Mouse (Mus musculus): Measurements from ENCODE around the gene Pdilt. TPM values are rescaled to one million over a fixed set of nuclear protein-coding genes. Genes with fewer than 3 reads are reported as not detected.

Pdilt gene
- total and polyA plus RNA-seq, 2 experiments from 2014 or later, result 0.07 TPM; not detected in 1

- peak; percentile 68 for DNase-seq (ENCODE audit: low spot score)
- Histone ChIP-seq H3K9me3 (ENCODE audit: low read length) (no peaks in the 10 kb centered on the region), H3K36me3 (ENCODE audit: insufficient read depth, low read length) (no peaks in the 10 kb centered on the region), H3K4me2 (ENCODE audit: low read depth, low read length, poor library complexity, severe bottlenecking) (no peak overlapping the region), H3K27ac (ENCODE audit: low read depth, low read length) (no peak overlapping the region), H3K27me3 (ENCODE audit: insufficient read depth, low read length) (no peaks in the 10 kb centered on the region), H3K4me3 (ENCODE audit: low read depth, low read length) (no peak overlapping the region), H3K4me1 (ENCODE audit: insufficient read depth, low read length) (no peaks in the 10 kb centered on the region), H3K9ac (replicated peaks; ENCODE audit: low read length, poor library complexity, severe bottlenecking) (no peak overlapping the region)
- peak; percentile 83 for TF ChIP-seq CTCF (IDR thresholded peaks at IDR 0.05)
- WGBS, result 46% methylated on average over 5 of the region's 5 CpGs
- ATAC-seq (ENCODE audit: low FRiP score), result no peak
These were observed 3.6 kb downstream of the Pdilt start for GRCm38 (mm10) chr7:119519654-119520053.

- Histone ChIP-seq H3K4me1 (ENCODE audit: insufficient read depth, low read length) (no peaks in the 10 kb centered on the region), H3K4me2 (ENCODE audit: low read depth, low read length, poor library complexity, severe bottlenecking) (no peak within 1 kb of the TSS), H3K9me3 (ENCODE audit: low read length) (no peaks in the 10 kb centered on the region), H3K36me3 (ENCODE audit: insufficient read depth, low read length) (no peaks in the 10 kb centered on the region), H3K27me3 (ENCODE audit: insufficient read depth, low read length) (no peaks in the 10 kb centered on the region), H3K4me3 (ENCODE audit: low read depth, low read length) (no peak within 1 kb of the TSS), H3K27ac (ENCODE audit: low read depth, low read length) (no peak within 1 kb of the TSS), H3K9ac (replicated peaks; ENCODE audit: low read length, poor library complexity, severe bottlenecking) (no peak within 1 kb of the TSS)
- TF ChIP-seq CTCF (IDR thresholded peaks at IDR 0.05), result no peak
- DNase-seq (ENCODE audit: low spot score), result no peak
- 71% methylated on average over 5 of the region's 5 CpGs for WGBS
- ATAC-seq (ENCODE audit: low FRiP score), result no peak
These were observed 4.1 kb downstream of the Pdilt start, which contains the start of gene Acsm5 for GRCm38 (mm10) chr7:119519163-119519562. Gene Acsm5 (plus strand): TSS chr7:119519463.

- Histone ChIP-seq H3K4me1 (ENCODE audit: insufficient read depth, low read length) (no peaks in the 10 kb centered on the region), H3K27ac (ENCODE audit: low read depth, low read length) (no peak overlapping the region), H3K4me3 (ENCODE audit: low read depth, low read length) (no peak overlapping the region), H3K9ac (replicated peaks; ENCODE audit: low read length, poor library complexity, severe bottlenecking) (no peak overlapping the region), H3K9me3 (ENCODE audit: low read length) (no peaks in the 10 kb centered on the region), H3K27me3 (ENCODE audit: insufficient read depth, low read length) (no peaks in the 10 kb centered on the region), H3K4me2 (ENCODE audit: low read depth, low read length, poor library complexity, severe bottlenecking) (no peak overlapping the region), H3K36me3 (ENCODE audit: insufficient read depth, low read length) (no peaks in the 10 kb centered on the region)
- WGBS, result 85% methylated on average over 7 of the region's 7 CpGs
- ATAC-seq (ENCODE audit: low FRiP score), result no peak
- DNase-seq (ENCODE audit: low spot score), result no peak
- no peak for TF ChIP-seq CTCF (IDR thresholded peaks at IDR 0.05)
These were observed 7.1 kb downstream of the Pdilt start for GRCm38 (mm10) chr7:119516272-119516558.

GRCm38 (mm10) chr7:119515492-119516271 is 7.6 kb downstream of the Pdilt start:
- WGBS, result 70% methylated on average over 10 of the region's 10 CpGs

GRCm38 (mm10) chr7:119513056-119513455 is 10.2 kb downstream of the Pdilt start:
- Histone ChIP-seq H3K4me1 (ENCODE audit: insufficient read depth, low read length) (no peaks in the 10 kb centered on the region), H3K27me3 (ENCODE audit: insufficient read depth, low read length) (no peaks in the 10 kb centered on the region), H3K4me2 (ENCODE audit: low read depth, low read length, poor library complexity, severe bottlenecking) (no peak overlapping the region), H3K27ac (ENCODE audit: low read depth, low read length) (no peak overlapping the region), H3K4me3 (ENCODE audit: low read depth, low read length) (no peak overlapping the region), H3K36me3 (ENCODE audit: insufficient read depth, low read length) (no peaks in the 10 kb centered on the region), H3K9ac (replicated peaks; ENCODE audit: low read length, poor library complexity, severe bottlenecking) (no peak overlapping the region), H3K9me3 (ENCODE audit: low read length) (no peaks in the 10 kb centered on the region)
- ATAC-seq (ENCODE audit: low FRiP score) (peak; percentile 27; the same call in 1 of the 2 replicates), DNase-seq (ENCODE audit: low spot score) (peak; percentile 67)
- 27% methylated on average over 7 of the region's 7 CpGs for WGBS
- TF ChIP-seq CTCF (IDR thresholded peaks at IDR 0.05), result peak; percentile 88

More at GRCm38 (mm10) chr7:119515492-119516271, 7.6 kb downstream of the Pdilt start:
- Histone ChIP-seq H3K9me3 (ENCODE audit: low read length) (no peaks in the 10 kb centered on the region), H3K27ac (ENCODE audit: low read depth, low read length) (no peak overlapping the region), H3K4me1 (ENCODE audit: insufficient read depth, low read length) (no peaks in the 10 kb centered on the region), H3K4me2 (ENCODE audit: low read depth, low read length, poor library complexity, severe bottlenecking) (no peak overlapping the region), H3K9ac (replicated peaks; ENCODE audit: low read length, poor library complexity, severe bottlenecking) (no peak overlapping the region), H3K36me3 (ENCODE audit: insufficient read depth, low read length) (no peaks in the 10 kb centered on the region), H3K4me3 (ENCODE audit: low read depth, low read length) (no peak overlapping the region), H3K27me3 (ENCODE audit: insufficient read depth, low read length) (no peaks in the 10 kb centered on the region)
- TF ChIP-seq CTCF (IDR thresholded peaks at IDR 0.05), result peak; percentile 90
- DNase-seq (ENCODE audit: low spot score), result peak; percentile 58
- ATAC-seq (ENCODE audit: low FRiP score), result peak; percentile 49; the same call in 1 of the 2 replicates

- no peaks in the 10 kb centered on the region for H3K9me3 ChIP-seq (ENCODE audit: low read length)
- H3K36me3 ChIP-seq (ENCODE audit: insufficient read depth, low read length), result no peaks in the 10 kb centered on the region
- TF ChIP-seq CTCF (IDR thresholded peaks at IDR 0.05), result no peak
- H3K27me3 ChIP-seq (ENCODE audit: insufficient read depth, low read length), result no peaks in the 10 kb centered on the region
- DNase-seq (ENCODE audit: low spot score), result no peak
- H3K4me3 ChIP-seq (ENCODE audit: low read depth, low read length), result no peak overlapping the region
- H3K4me1 ChIP-seq (ENCODE audit: insufficient read depth, low read length), result no peaks in the 10 kb centered on the region
- 94% methylated on average over 4 of the region's 4 CpGs for WGBS
- H3K9ac ChIP-seq (replicated peaks; ENCODE audit: low read length, poor library complexity, severe bottlenecking), result no peak overlapping the region
- no peak for ATAC-seq (ENCODE audit: low FRiP score)
- H3K4me2 ChIP-seq (ENCODE audit: low read depth, low read length, poor library complexity, severe bottlenecking), result no peak overlapping the region
- H3K27ac ChIP-seq (ENCODE audit: low read depth, low read length), result no peak overlapping the region
These were observed 12.1 kb downstream of the Pdilt start for GRCm38 (mm10) chr7:119511143-119511542.
